Mouse (Mus musculus) frontal cortex, postnatal 25 days (tissue): ENCODE measurements around the gene Olfr446.

ENCODE experiments used
- DNase-seq, 2 experiments: peaks; one replicate each; pipeline ENCODE4 v3.0.0; 2022; ENCODE audit warnings: low spot score in 2 of 2

Olfr446 gene

DNA sequence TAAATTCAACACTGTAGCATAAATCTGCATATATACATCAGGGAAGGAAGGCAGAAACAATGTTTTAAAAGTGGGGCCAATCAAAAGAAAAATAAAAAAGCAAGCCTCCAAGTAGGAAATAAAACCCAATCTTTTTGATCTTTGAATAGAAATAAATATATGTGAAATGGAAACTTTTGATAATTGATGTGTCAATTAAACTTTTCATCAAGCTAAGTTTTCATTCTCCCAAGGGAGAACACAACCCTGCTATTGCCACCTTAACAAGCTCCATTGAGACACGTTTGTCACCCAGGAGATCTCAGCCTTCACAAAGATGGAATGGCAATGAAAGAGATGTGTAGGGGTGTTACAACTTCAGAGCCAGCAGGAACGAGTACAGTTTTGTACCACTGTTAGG is at the start of gene Olfr446:
TSS of gene Olfr446 (plus strand) at position 301 of the 400 bp plus-strand sequence.
- no peak for DNase-seq

DNA sequence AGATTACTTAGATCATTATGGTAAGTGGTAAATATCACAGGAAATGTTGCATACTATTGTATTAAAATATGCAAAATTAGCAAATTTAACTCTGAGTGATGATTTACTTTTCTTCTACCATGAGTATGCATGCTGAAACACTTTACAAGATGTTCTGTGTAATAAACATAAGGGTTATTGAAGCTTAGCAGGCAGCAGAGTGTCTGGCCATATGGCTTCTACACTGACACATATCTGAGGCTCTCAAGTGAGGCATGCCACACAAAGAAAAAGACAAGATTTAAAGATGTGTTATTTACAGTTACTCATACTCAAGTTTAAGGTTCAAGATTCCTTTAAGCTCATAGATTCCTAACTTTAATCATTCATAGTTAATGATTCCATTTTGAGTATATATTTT is 44.9 kb upstream of the Olfr446 start:
- DNase-seq = no peak

DNA sequence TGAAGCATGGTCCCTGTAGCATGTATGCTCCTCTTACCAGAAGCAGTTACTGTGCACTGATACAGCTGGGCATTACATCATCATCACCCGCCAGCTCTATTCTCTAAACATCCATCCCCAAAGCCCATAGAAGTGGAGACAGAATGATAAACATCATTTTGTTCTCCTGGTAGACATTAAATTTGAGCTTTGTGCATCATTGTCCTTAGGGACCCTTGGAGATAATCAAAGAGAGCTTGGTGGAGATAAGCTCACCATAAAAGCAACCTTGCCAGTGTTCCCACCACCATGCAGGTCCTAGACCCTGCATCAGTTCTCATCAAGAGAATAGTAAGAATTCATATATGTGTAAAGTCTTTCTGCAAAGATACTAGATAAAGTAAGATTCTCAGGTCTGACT is 31.0 kb upstream of the Olfr446 start, which contains the start of gene Olfr448:
TSS of gene Olfr448 (plus strand) at position 301 of the 400 bp plus-strand sequence.
- DNase-seq = no peak

DNA sequence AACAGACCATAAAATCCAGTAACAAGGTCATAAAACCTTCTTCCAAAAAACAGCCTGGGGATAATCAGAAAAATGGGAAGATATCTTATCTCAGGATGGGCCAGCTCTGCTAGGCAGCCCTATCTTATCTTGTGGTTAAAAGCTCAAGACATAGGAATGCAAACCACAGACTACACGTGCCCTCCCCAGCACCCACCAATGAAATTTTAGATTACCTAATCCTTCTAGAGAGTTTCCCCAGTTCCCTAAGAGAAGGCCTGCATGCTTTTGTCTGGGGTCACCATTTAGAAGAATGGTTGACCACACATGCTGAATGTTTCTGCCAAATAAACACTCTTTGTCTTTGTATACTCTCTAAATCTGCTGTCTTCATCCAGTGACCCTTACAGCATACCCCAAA is 20.8 kb upstream of the Olfr446 start:
- no peak for DNase-seq

DNA sequence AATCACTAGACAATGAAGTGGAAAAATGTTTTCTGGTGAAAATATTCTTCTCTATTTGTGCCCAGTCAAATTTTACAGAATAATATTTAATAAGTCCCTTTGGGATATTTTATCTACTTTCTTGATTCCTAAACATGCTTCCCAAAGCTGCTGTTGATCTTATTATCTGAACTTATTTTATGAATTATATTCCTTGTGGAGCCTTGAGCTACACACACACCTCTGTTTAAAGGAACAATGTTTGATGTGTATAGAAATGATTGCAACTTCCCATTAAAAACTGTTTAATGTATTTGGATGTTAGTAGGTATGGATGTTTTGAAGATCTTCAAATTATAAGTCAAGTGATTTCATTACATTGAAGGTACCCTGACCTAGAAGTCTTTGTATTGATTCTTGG is 12.6 kb upstream of the Olfr446 start, which contains the start of gene Olfr447:
TSS of gene Olfr447 (plus strand) at position 301 of the 400 bp plus-strand sequence.
- no peak for DNase-seq

DNA sequence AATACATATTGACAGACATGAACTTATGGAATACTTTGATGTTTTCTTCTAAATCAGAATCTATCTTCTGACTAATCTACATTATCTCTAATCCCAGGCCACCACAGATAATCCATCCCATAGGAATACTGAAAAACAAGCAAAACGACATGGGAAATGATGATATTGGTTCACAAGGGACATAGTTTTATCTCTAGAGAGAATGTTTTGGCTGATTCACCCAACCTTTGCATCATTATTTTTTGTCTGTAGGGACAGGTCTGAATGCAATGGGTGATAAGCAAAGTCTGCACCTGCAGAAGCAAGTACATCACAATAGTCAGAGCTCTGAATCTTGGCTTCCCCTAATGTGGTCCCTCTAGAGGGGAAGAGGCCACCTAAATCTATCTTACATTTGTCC is 27.6 kb downstream of the Olfr446 start, which contains the start of gene Olfr444:
TSS of gene Olfr444 (plus strand) at position 301 of the 400 bp plus-strand sequence.
- no peak for DNase-seq

DNA sequence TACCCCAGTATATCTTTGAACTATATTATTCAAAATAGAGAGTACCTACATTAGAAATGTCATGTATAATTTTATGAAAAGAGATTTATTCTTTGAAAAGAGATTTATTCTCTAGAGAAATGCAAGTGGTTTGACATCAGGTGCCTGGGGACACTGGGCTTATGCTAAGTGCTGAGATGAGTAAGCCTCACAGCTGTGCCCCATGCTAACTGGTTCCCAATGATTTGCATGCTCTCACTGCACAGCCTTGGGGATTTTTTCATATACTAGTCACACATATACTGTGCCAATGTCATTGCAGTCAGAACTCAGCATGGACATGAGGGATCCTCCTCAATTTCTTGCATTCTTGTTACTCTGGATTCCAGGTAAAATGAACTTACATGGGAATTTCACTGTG is 59.2 kb downstream of the Olfr446 start:
- DNase-seq = no peak
